Mouse (Mus musculus) hindbrain, postnatal 0 days (tissue): Measurements from ENCODE around the gene Gorasp2. TPM values are rescaled to one million over a fixed set of nuclear protein-coding genes. Genes with fewer than 3 reads are reported as not detected.

Source experiments
- ATAC-seq: fragments of 200-750 bp; cut with Nextera tagmentation; 2 replicates; pipeline ENCODE4 v1.8.0; 2017; ENCODE audit warnings: mild to moderate bottlenecking, moderate TSS enrichment, moderate library complexity
- DNase-seq: peaks from one replicate; pipeline ENCODE4 v3.0.0-alpha.2; 2015; ENCODE audit warnings: low spot score
- H3K27ac ChIP-seq: fragments of 300-500 bp; sonication (generic); 2 replicates; pipeline ENCODE4 v1.5.1; 2014; ENCODE audit warnings: mild to moderate bottlenecking
- H3K27me3 ChIP-seq: fragments of 300-500 bp; sonication (generic); 2 replicates; pipeline ENCODE4 v1.6.1; 2014; ENCODE audit warnings: low read length, mixed read lengths; ENCODE audit not compliant: insufficient read depth
- H3K36me3 ChIP-seq: fragments of 300-500 bp; sonication (generic); 2 replicates; pipeline ENCODE4 v1.6.1; 2014; ENCODE audit warnings: low read length, mixed read lengths; ENCODE audit not compliant: insufficient read depth
- H3K4me1 ChIP-seq: fragments of 300-500 bp; sonication (generic); 2 replicates; pipeline ENCODE4 v1.6.1; 2014; ENCODE audit warnings: antibody characterized with exemption, low read length, mixed read lengths; ENCODE audit not compliant: insufficient read depth
- H3K4me2 ChIP-seq: fragments of 300-500 bp; sonication (generic); 2 replicates; pipeline ENCODE4 v1.6.1; 2014; ENCODE audit warnings: low read depth, mild to moderate bottlenecking, low read length, moderate library complexity, mixed read lengths
- H3K4me3 ChIP-seq: fragments of 300-500 bp; sonication (generic); 2 replicates; pipeline ENCODE4 v1.5.1; 2014; ENCODE audit warnings: low read length
- H3K9ac ChIP-seq: fragments of 300-500 bp; sonication (generic); replicated peaks from 2 replicates; pipeline ENCODE4 v1.6.1; 2014; ENCODE audit warnings: mild to moderate bottlenecking, low read length, moderate library complexity, mixed read lengths
- H3K9me3 ChIP-seq: fragments of 300-500 bp; sonication (generic); 2 replicates; pipeline ENCODE4 v1.6.1; 2016; ENCODE audit warnings: low read length, mixed read lengths
- CTCF ChIP-seq: IDR thresholded peaks from 2 replicates; pipeline ENCODE4 v1.5.1; 2016; ENCODE audit warnings: antibody characterized with exemption, control low read depth, low read depth
- WGBS: fragments of 180-500 bp; shearing (Covaris S2); extraction: QIAGEN DNeasy Blood & Tissue Kit; methylation state at CpG from one replicate; pipeline ENCODE4 v1.1.7; 2014; 5-methylcytosine and 5-hydroxymethylcytosine counted together
- polyA plus RNA-seq: library from polyadenylated mRNA; unstranded; fragments of >200 nt; fragmentation: Nextera tagmentation; extraction: Ambion mirVana; gene quantifications from 2 replicates; pipeline ENCODE4 v1.2.1, GENCODE M21; 2015
- total RNA-seq: library from RNA; depleted of rRNA; stranded (reverse); fragments of >200 nt; gene quantifications from 2 replicates; pipeline ENCODE4 v1.2.3, GENCODE M21; 2014

The Gorasp2 gene
- total and polyA plus RNA-seq, 2 experiments from 2014 or later, result 84.0 to 144 TPM

GRCm38 (mm10) chr2:70634028-70634690 is 27.2 kb upstream of the Gorasp2 start:
- 86% methylated on average over 5 of the region's 5 CpGs for WGBS
- Histone ChIP-seq H3K4me2 (no peak overlapping the region), H3K9me3 (0 out of 2 replicates have a peak, but pooled peaks cover 6% of the 10 kb centered on the region), H3K4me1 (no peaks in the 10 kb centered on the region; the same call in 1 of the 2 replicates), H3K9ac (no peak overlapping the region), H3K27me3 (no peaks in the 10 kb centered on the region), H3K36me3 (no peaks in the 10 kb centered on the region), H3K27ac (no peak overlapping the region), H3K4me3 (no peak overlapping the region)
- no peak for DNase-seq
- TF ChIP-seq CTCF, result no peak
- ATAC-seq, result no peak

DNA sequence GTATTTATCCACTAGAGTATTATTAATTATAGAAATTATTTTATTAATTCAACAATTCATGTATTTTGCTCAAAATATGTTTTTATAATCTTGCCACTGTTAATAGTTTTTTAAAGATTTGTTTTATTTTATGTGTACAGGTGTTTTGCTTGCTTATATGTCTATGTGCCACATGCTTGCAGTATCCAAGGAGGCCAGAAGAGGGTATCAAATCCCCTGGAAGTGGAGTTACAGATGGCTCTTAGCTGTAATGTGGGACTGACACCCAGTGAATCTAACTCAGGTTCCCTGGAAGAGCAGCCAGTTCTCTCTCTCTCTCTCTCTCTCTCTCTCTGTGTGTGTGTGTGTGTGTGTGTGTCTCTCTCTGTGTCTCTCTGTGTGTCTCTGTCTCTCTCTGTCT is 20.4 kb upstream of the Gorasp2 start:
- peak; percentile 23; the same call in 1 of the 2 replicates for TF ChIP-seq CTCF
- Histone ChIP-seq H3K4me3 (no peak overlapping the region), H3K4me1 (no peaks in the 10 kb centered on the region; the same call in 1 of the 2 replicates), H3K4me2 (no peak overlapping the region), H3K27ac (no peak overlapping the region), H3K9ac (no peak overlapping the region), H3K27me3 (no peaks in the 10 kb centered on the region), H3K9me3 (0 out of 2 replicates have a peak, but pooled peaks cover 6% of the 10 kb centered on the region), H3K36me3 (no peaks in the 10 kb centered on the region)
- DNase-seq, result no peak
- no peak for ATAC-seq

DNA sequence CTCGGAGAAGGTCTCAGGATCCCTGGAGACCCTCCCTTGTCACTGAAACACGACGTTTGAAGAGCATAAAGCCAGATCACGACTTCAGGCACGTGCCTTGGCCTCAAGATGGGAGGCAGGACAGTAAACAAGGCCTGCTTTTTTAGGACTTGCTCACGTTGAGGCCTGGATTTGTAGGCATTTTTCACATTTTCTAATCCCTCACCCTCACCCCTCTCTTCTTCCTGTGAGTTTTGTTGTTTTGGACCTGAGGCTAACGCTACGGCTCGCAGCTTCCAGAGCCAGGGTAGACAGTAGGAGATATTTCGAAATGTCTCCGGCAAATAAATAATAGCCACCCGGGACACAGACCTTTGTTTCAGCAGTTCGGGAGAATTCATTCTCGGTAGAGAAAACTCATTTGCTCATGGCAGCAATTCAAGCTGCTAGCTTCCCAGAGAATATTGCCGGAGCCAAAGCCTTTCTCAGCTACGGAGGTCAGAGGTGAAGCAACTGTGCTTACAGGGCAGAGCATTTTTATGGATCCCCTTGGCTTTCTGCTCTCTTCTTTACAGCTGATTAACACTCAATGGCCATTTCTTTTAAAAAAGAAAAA is 18.3 kb upstream of the Gorasp2 start:
- no peak for TF ChIP-seq CTCF
- no peak overlapping the region for H3K4me2 ChIP-seq

GRCm38 (mm10) chr2:70645266-70645780 is 16.1 kb upstream of the Gorasp2 start:
- TF ChIP-seq CTCF, result no peak
- no peaks in the 10 kb centered on the region for H3K27me3 ChIP-seq
- H3K4me2 ChIP-seq, result no peak overlapping the region
- WGBS, result 63% methylated on average over 6 of the region's 6 CpGs
- H3K9ac ChIP-seq, result no peak overlapping the region
- DNase-seq (peak; percentile 19), ATAC-seq (no peak)
- H3K9me3 ChIP-seq, result no peaks in the 10 kb centered on the region
- H3K4me3 ChIP-seq, result no peak overlapping the region
- no peaks in the 10 kb centered on the region; the same call in 1 of the 2 replicates for H3K4me1 ChIP-seq
- no peak overlapping the region for H3K27ac ChIP-seq
- H3K36me3 ChIP-seq, result no peaks in the 10 kb centered on the region

More for the DNA sequence above, 18.3 kb upstream of the Gorasp2 start:
- 28% methylated on average over 16 of the region's 16 CpGs for WGBS
- no peaks in the 10 kb centered on the region for H3K36me3 ChIP-seq
- H3K27me3 ChIP-seq, result no peaks in the 10 kb centered on the region
- peak; percentile 45 for DNase-seq
- no peaks in the 10 kb centered on the region for H3K9me3 ChIP-seq
- H3K27ac ChIP-seq, result peak overlapping the region; percentile 58
- no peak overlapping the region for H3K9ac ChIP-seq
- no peaks in the 10 kb centered on the region; the same call in 1 of the 2 replicates for H3K4me1 ChIP-seq
- no peak overlapping the region for H3K4me3 ChIP-seq
- ATAC-seq, result no peak

DNA sequence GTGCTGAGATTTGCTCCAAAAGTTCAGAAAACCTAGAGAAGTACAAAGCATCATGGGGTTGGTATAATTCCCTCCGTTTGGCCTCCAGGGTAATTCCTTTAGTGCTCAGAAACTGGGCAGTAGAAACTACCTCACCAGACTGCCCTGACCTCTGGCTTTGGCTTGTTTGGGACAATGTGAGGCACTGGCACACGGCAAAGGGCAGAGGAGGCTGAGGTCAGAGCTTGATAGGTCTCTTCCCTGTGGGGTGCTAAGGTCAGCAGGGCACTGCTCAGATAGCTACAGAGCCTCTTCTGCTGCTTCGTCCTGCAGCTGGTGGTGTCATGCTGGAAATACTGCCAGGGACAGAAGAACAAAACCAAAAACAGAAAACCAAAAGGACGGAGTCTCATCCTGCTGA is 13.7 kb upstream of the Gorasp2 start:
- Histone ChIP-seq H3K9ac (no peak overlapping the region), H3K9me3 (no peaks in the 10 kb centered on the region), H3K4me3 (no peak overlapping the region), H3K4me1 (no peaks in the 10 kb centered on the region; the same call in 1 of the 2 replicates), H3K4me2 (no peak overlapping the region), H3K27ac (no peak overlapping the region), H3K27me3 (no peaks in the 10 kb centered on the region), H3K36me3 (no peaks in the 10 kb centered on the region)
- DNase-seq (no peak), ATAC-seq (no peak)
- TF ChIP-seq CTCF, result no peak
- 27% methylated on average over 4 of the region's 4 CpGs for WGBS

DNA sequence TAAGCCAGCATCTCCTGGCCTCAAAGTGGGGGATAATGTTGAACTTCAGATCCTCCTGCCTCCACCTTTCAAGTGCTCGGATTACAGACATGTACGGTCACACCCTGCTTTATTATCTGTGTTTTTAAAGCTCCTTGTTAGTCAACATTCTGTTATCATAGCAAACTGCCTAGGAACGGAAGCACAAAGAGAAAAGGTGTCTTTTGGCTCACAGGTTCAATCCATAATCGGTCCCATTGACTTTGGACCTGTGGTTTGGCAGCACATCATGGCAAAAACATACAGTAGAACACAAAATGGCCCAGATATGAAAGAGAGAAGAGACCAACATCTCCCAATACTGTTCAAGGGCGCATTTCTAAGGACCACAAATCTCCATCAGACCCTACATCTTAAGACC is 13.1 kb upstream of the Gorasp2 start:
- 96% methylated on average over 5 of the region's 5 CpGs for WGBS
- Histone ChIP-seq H3K27ac (no peak overlapping the region), H3K4me1 (no peaks in the 10 kb centered on the region), H3K9me3 (no peaks in the 10 kb centered on the region), H3K4me2 (no peak overlapping the region), H3K36me3 (no peaks in the 10 kb centered on the region), H3K27me3 (no peaks in the 10 kb centered on the region), H3K4me3 (no peak overlapping the region), H3K9ac (no peak overlapping the region)
- TF ChIP-seq CTCF, result no peak
- no peak for ATAC-seq
- DNase-seq, result no peak

DNA sequence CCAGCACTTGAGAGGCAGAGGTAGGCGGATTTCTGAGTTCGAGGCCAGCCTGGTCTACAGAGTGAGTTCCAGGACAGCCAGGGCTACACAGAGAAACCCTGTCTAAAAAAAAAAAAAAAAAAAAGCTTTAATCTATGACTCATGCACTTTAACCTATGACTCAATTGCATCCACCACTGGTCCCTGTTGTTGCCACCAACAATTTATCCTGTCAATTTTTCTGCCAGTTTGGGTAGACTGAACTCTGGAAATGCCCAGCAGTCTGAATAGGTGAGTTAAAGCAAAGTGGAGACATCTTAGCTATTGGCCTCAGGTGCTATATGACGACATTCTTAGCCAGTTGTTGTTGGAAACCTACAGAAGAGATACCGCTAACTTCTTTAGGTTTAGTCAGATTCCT is 11.9 kb upstream of the Gorasp2 start:
- Histone ChIP-seq H3K4me3 (no peak overlapping the region), H3K27ac (no peak overlapping the region), H3K9ac (no peak overlapping the region), H3K9me3 (no peaks in the 10 kb centered on the region), H3K36me3 (no peaks in the 10 kb centered on the region), H3K27me3 (no peaks in the 10 kb centered on the region), H3K4me2 (no peak overlapping the region), H3K4me1 (no peaks in the 10 kb centered on the region)
- ATAC-seq, result no peak
- 90% methylated on average over 4 of the region's 4 CpGs for WGBS
- no peak for DNase-seq
- TF ChIP-seq CTCF, result no peak
